Mouse (Mus musculus) thymus, postnatal 36 days (tissue): ENCODE results near the gene Bmp10.

Experiments
- DNase-seq, 2 experiments: peaks; one replicate each; pipeline ENCODE4 v3.0.0; 2022; ENCODE audit warnings: mixed read lengths in 2 of 2

Gene Bmp10

GRCm38 (mm10) chr6:87428487-87429044, at the start of gene Bmp10:
Bmp10 (plus strand) TSS chr6:87428994.
- DNase-seq: no peak

GRCm38 (mm10) chr6:87383926-87384691, 44.7 kb upstream of the Bmp10 start:
- DNase-seq: no peak

GRCm38 (mm10) chr6:87384761-87385160, 44.0 kb upstream of the Bmp10 start:
- DNase-seq: no peak

DNA sequence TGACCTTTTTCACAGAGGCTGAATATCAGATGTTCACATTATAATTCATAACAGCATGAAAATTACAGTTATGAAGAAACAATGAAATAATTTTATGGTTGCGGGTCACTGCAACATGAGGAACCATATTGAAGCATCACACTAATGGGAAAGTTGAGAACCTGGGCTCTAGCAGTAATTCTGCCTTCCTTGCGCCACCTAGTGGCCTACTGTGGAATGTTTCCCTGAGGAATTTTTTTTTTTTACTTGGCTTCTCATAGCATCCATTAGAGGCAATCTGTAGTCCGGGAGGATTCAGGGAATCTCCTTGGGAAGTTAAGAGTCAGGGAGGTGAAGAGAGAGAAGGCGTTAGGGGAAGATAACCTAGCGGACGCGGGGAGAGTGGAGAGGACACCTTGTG, 42.6 kb upstream of the Bmp10 start:
- DNase-seq: peak in 1 of 2 experiments; percentile 30

- no peak for DNase-seq
Observed at GRCm38 (mm10) chr6:87386681-87387080, 42.1 kb upstream of the Bmp10 start.

GRCm38 (mm10) chr6:87388877-87389276, 39.9 kb upstream of the Bmp10 start, which contains the start of gene Gkn3:
Gkn3 (minus strand) TSS chr6:87388935.
- no peak for DNase-seq

- no peak for DNase-seq
Observed at GRCm38 (mm10) chr6:87389455-87389989, 39.3 kb upstream of the Bmp10 start.

DNA sequence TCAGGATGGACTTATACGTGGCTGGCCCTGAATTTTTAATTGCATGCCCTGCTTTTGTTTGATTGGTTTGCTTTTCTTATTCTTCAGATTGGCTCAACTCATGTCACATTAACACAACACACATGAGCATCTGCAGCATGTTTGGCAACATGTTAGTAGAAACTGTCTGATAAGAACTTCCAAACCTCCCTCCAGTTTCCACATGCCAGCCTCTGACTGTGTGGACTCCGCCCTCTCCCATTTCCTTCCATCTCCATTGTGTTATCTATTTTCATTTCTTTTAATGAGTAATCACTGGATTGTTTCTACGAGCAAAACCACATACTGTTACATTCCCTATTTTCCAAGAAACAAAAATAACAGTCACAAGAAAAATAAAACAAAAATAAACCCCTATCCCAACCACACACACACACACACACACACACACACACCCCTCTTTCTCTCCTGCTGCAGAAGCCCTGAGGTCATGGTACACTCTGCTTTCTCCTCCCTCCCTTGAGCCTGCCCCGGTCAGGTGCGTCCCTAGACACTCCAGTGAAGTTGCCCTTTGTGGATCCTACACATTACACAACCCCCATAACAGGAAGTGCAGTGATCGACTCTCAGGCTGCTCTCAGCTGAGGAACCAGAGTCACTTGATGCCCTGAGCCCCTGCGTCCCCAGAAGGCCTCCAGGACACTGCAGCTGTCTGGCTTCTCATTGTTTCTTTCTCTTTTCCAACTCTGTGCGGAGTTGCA, 35.2 kb upstream of the Bmp10 start:
- DNase-seq: no peak

DNA sequence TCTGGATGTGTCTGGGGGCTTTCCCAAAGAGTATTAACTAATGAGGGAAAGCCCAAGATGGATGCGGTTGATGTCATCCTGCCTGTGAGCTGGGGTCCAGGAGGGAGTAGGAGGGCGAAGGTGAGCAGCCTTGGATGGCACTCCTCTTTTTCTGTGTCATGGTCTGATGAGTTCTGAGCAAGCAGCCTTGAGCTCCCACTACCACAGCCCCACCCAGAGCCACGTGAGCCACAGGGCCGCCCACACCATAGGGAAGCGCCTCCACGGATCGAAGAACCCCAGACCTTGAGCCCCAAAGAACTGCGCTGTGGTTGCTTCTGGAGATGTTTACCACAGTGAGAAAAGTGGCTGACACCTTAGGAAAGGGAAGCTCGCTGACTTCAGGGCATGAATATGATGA, 34.0 kb upstream of the Bmp10 start:
- DNase-seq: peak; percentile 11 to 34

DNA sequence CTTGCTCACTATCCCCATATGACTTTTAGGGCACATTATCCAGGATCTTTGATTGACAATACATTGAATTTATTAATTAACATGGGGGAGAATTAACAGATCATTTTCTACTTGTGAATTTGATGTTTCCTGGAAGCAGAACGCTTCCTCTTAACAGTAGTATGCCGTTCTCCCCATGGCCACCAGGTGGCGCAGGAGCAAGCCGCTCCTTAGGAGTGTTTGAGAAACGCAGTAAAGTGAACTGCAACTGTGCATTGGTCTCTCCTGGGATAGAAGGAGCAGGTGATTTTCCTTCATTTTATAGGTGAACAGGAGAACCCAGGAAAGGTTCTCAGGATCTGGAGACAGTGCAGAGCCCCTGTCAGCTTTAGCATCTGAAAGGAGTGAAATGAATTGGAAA, 29.7 kb upstream of the Bmp10 start:
- peak; percentile 75 to 79 for DNase-seq

GRCm38 (mm10) chr6:87399886-87400566, 28.8 kb upstream of the Bmp10 start:
- DNase-seq: peak; percentile 28 to 49

- no peak for DNase-seq
Observed at GRCm38 (mm10) chr6:87401456-87401855, 27.3 kb upstream of the Bmp10 start.

GRCm38 (mm10) chr6:87412011-87412410, 16.8 kb upstream of the Bmp10 start:
- DNase-seq: no peak

DNA sequence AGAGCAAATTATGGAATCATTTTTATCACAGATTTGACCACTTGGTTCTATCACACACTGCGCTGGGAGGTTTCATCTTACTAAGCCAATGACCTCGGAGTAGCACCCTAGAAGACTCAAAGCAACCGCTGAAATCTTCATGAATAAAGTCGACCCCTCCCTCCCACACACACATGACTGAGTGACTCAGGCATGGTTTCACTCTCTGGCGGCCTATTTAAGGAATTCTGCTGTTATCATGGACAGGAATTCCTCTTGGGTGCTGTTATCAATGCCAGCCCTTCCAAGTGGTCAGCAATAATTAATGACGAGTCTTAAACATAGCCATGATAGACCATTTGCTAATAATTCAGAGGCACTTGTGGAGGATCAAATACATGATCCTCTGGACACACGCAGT, 6.5 kb upstream of the Bmp10 start:
- no peak for DNase-seq

DNA sequence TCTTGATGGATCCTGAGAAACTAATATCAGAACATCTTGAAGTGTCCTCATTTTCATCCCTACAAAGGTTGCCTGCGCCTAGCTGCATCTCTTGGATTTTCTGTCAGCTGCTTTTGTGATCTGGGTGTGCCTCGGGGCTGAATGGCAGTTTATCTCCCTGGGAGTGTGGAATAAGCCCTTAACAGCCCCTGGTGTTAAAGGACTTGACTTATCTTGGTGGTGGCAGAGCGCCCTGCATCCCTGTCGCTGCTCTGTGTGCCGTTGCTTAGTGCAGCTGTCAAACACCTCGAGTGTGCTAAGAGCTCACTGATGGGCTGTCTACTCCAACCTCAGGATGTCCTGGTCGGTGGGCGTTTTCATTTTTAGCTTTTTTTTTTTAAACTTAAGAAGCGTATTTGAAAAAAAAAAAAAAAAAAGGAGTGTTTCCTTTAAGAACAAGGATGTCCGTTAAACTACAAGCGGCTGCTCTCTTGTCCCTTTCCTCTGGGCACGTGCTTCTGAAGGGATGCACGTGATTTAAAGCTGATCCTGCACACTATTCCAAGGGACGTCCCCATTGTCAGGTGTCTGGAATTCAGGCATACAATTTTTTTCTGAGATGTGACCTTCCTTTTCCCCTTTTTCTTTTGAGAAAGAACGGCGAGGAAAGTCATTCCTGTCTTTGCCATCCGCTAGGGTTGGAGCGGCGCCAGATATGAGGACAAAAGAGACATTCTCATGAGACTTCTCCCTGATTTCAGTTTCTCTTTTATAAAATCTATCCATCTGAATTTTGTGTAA, 4.6 kb upstream of the Bmp10 start:
- DNase-seq: no peak

GRCm38 (mm10) chr6:87426954-87427353, 1.8 kb upstream of the Bmp10 start:
- no peak for DNase-seq

GRCm38 (mm10) chr6:87427616-87428015, 1.2 kb upstream of the Bmp10 start:
- no peak for DNase-seq

DNA sequence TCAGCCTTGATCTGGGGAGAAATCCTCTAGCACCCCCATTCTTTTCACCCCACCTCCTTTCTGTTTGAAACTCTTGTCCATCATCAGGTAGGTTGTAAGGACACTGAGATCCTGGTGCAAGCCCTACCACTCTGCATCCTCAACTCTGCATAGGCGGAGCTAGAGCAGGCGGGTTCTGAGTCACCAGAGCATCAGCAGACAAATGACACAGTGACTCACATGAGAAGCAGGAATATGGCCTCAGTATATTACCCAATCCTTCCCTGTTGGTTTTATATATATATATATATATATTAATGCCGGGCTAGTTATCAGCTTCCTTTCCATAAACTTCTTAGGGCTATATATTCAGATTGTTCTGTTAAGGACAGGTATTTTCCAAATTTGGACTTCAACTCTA, 7.0 kb downstream of the Bmp10 start:
- no peak for DNase-seq

DNA sequence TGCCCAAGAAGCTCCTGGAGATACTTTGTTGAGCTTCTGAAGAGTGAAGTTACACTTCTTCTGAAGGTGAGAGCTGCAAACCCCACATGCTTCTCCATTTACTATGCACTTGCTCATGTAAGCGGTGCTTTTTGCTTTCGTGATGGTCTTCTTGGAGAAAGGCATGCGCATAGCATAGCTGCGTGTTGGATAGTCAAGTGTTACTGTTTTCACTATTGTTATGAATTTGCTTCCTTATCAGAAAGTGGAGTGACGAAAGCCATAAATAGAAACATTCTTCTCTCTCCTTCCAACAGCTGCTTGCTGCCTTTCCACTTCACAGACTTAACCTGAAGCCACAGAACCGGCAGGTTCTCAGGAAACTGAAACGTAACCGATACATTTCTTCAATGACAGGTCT, 8.0 kb downstream of the Bmp10 start:
- DNase-seq: no peak

DNA sequence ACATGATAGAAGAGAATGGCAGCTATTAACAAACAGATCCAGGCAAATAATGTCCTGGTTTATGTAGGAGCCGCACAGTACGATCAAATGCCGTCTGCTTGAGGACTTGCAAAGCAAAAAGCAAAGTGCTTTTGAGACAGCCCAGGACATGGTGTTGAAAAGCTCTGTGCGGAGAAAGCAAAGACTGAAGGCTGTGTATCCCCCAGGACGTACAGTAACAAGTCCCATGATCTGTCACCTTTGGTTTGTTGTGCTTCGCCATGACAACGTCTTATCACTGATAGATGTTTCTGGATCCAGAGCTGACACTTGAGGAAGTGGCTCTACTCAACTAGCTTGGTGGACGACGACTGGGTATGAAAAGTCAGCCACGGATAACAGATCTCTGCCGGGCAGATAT, 14.5 kb downstream of the Bmp10 start:
- DNase-seq: no peak

DNA sequence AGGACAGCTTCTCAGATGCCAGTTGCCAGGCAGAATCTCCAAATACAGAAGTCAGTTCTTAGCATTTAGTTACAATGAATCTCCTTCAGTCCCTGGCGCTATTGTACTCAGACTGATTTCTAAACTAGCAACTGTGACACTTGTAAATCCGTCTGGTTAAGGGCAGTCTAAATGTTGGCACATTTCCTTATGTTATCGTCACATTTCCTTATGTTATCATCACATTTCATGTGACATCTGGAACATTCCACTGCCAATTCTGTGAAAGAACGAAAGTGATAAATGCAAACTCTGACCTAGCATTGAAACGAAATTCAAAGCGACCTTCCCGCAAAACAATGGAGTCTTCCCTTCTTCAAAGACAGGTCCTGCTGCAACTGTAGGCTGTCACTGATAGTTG, 16.4 kb downstream of the Bmp10 start:
- no peak for DNase-seq

GRCm38 (mm10) chr6:87447217-87447616, 18.4 kb downstream of the Bmp10 start:
- DNase-seq: no peak
